Mouse (Mus musculus): Measurements from ENCODE around the gene Endov. TPM values are rescaled to one million over a fixed set of nuclear protein-coding genes. Genes with fewer than 3 reads are reported as not detected.

The Endov gene
- total RNA-seq, 4 experiments from 2014 or later, result 3.8 to 4.9 (median 4.5) TPM

Other genes starting within 250 kb of the Endov start
- 100 to 1,000 TPM; 187 to 198 (median 192) TPM for gene Gaa, start 223.5 kb upstream of the Endov start, total RNA-seq (2022)
- 10 to 100 TPM; 30.7 to 53.1 (median 42.8) TPM for gene Eif4a3, start 191.3 kb upstream of the Endov start, total RNA-seq (2022)
- gene Card14, start 183.6 kb upstream of the Endov start, total RNA-seq (2022), result under 1 TPM; 0.10 to 0.25 (median 0.22) TPM
- 1 to 10 TPM; 2.3 to 3.8 (median 2.7) TPM for gene Sgsh, start 135.8 kb upstream of the Endov start, total RNA-seq (2022)
- gene Slc26a11, start 135.8 kb upstream of the Endov start, total RNA-seq (2022), result 1 to 10 TPM; 2.5 to 4.2 (median 3.0) TPM
- 1 to 10 TPM; 4.5 to 7.0 (median 5.8) TPM for gene Rnf213, start 98.2 kb upstream of the Endov start, total RNA-seq (2022)
- gene Nptx1, start 56.4 kb downstream of the Endov start, total RNA-seq (2022), result under 1 TPM in 1 of 4 experiments, not detected in 3; 0.07 TPM
- 10 to 100 TPM; 25.2 to 28.5 (median 26.6) TPM for gene Rptor, start 111.6 kb downstream of the Endov start, total RNA-seq (2022)

Data from gastrocnemius, adult 8-10 months (tissue).